Mouse (Mus musculus): Measurements from ENCODE around the gene Zfp467. TPM values are rescaled to one million over a fixed set of nuclear protein-coding genes. Genes with fewer than 3 reads are reported as not detected.
A peak's percentile ranks its signal among the peaks of the same experiment; 100 is the strongest.

Gene Zfp467
- polyA plus RNA-seq, 1 experiment from 2014 or later, result 1.8 TPM

DNA sequence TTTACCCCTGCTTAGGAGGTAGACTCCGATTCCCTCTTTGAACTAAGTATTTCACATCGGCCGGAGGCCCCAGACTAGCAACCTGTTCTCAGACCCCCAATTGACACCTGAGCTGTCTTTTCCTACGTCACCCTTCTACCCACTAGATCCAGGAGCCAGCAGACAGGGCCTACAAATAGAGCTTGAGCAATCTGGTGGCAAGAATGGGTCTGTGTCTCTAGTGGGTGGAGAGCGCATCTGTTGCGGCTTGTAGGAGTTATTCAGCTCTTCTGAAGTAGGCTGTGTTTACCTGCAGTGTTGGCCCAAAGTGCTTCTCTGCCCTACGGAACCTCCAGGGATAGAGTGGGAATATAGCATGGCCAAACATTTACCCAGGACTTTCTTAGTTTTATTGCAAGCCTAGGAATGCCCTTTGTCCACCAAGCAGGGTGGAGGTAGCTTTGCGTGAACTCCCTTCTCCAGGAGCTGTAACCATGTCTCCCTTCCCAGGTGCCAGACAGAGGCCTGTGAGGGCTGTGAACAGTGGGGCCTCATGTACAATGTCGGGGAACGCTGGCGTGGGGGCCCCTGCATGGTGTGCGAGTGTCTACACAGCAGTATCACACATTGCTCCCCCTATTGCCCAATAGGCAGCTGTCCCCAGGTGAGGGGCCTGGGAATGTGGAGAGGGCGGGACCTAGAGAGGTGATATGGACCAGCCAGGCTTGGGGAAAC lies 19.5 kb upstream of the Zfp467 start:
- Histone ChIP-seq H3K27ac (no peak overlapping the region), H3K4me2 (no peak overlapping the region), H3K9ac (no peak overlapping the region), H3K4me1 (replicated peaks) (peaks cover 7% of the 10 kb centered on the region), H3K9me3 (replicated peaks) (no peaks in the 10 kb centered on the region), H3K36me3 (no peaks in the 10 kb centered on the region), H3K27me3 (no peaks in the 10 kb centered on the region), H3K4me3 (replicated peaks) (no peak overlapping the region)
- ATAC-seq (ENCODE audit: low read depth) (no peak), DNase-seq (no peak)
- 79% methylated on average over 13 of the region's 13 CpGs for WGBS (ENCODE audit: insufficient replicate concordance)

DNA sequence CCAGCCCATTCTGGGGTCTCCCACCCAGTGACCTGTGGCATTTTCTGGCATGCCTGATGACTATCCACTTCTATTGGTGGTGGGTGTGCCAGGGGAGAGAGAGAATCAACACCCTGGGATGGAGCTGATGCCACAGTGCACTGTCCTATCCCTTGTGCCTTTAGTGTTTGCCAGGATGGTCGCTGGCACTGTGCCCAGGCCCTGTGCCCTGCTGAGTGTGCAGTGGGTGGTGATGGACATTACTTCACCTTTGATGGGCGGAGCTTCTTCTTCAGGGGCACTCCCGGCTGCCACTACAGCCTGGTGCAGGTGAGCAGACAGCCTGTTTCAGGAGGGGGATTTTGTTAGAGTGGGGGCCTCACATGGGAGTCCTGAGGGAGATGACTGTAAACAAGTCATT lies 7.1 kb upstream of the Zfp467 start:
- Histone ChIP-seq H3K4me2 (no peak overlapping the region), H3K9ac (no peak overlapping the region), H3K27ac (no peak overlapping the region), H3K27me3 (peaks cover 6% of the 10 kb centered on the region; the same call in 1 of the 2 replicates), H3K4me1 (replicated peaks) (no peaks in the 10 kb centered on the region), H3K9me3 (replicated peaks) (no peaks in the 10 kb centered on the region), H3K4me3 (replicated peaks) (no peak overlapping the region), H3K36me3 (no peaks in the 10 kb centered on the region)
- DNase-seq, result no peak
- 65% methylated on average over 3 of the region's 3 CpGs for WGBS (ENCODE audit: insufficient replicate concordance)
- no peak for ATAC-seq (ENCODE audit: low read depth)

DNA sequence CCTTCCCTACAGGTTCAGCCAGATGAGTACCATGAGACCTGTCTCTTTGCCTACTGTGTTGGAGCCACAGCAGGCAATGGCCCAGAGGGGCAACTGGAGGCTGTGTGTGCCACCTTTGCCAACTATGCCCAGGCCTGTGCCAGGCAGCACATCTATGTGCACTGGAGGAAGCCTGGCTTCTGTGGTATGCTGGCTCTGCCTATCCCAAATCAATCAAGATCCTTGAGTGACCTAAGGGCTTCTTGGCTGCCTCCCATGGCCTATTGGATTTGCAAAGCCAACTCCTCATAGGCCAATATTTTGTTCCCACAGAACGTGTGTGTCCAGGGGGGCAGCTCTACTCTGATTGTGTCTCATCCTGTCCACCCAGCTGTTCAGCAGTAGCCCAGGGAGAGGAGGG lies 6.5 kb upstream of the Zfp467 start:
- DNase-seq, result no peak
- Histone ChIP-seq H3K4me1 (replicated peaks) (no peaks in the 10 kb centered on the region), H3K27ac (no peak overlapping the region), H3K27me3 (peaks cover 8% of the 10 kb centered on the region), H3K9ac (no peak overlapping the region), H3K4me2 (no peak overlapping the region), H3K9me3 (replicated peaks) (no peaks in the 10 kb centered on the region), H3K4me3 (replicated peaks) (no peak overlapping the region), H3K36me3 (no peaks in the 10 kb centered on the region)
- ATAC-seq (ENCODE audit: low read depth), result no peak
- WGBS (ENCODE audit: insufficient replicate concordance), result 53% methylated on average over 1 of the region's 1 CpGs

DNA sequence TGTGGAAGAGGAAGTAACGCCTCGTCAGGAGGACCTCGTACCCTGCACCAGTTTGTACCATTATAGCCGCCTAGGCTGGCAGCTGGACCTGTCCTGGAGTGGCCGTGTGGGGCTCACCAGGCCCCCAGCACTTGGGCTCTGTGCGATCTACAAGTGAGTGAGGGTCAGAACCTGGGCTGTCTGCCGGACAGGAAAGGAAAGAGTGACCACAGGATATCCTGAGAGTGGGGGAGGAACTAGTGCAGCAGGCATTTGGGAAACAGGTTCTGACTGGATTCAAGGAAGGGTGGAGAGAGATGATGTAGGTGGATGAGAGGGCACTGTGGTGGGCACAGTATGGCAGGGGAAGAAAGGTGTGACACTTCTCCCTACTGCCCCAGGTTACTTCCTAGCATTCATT lies 2.9 kb upstream of the Zfp467 start:
- Histone ChIP-seq H3K9me3 (replicated peaks) (no peaks in the 10 kb centered on the region), H3K27me3 (peaks cover 35% of the 10 kb centered on the region), H3K4me1 (replicated peaks) (peaks cover 13% of the 10 kb centered on the region), H3K9ac (no peak overlapping the region), H3K4me3 (replicated peaks) (no peak overlapping the region), H3K36me3 (no peaks in the 10 kb centered on the region), H3K4me2 (no peak overlapping the region), H3K27ac (no peak overlapping the region)
- 14% methylated on average over 7 of the region's 7 CpGs for WGBS (ENCODE audit: insufficient replicate concordance)
- ATAC-seq (ENCODE audit: low read depth) (no peak), DNase-seq (no peak)

DNA sequence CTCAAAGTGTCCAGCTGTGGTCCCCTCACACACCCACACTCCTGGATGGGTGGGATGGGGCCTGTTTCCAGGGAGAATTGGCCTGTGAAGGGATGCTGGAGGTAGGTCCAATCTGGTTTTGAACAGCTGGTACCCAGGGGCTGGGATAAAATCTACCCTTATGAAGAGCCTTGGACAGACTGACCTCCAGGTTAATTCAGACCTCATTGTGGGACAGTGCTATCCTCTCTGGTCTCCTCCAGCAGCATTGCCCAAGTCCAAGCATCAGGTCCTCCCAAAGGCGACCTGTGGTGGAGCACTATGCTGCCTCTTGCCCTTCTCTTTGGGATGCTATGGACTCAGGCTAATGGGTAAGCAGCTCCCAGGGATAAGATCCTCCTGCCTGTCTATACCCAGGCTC lies 2.3 kb upstream of the Zfp467 start, which contains the start of gene Sspo:
TSS of gene Sspo (plus strand) at position 301 of the 400 bp plus-strand sequence.
- ATAC-seq (ENCODE audit: low read depth) (no peak), DNase-seq (no peak)
- Histone ChIP-seq H3K4me2 (no peak within 1 kb of the TSS), H3K27ac (no peak within 1 kb of the TSS), H3K27me3 (peaks cover 35% of the 10 kb centered on the region), H3K9ac (no peak within 1 kb of the TSS), H3K36me3 (no peaks in the 10 kb centered on the region), H3K4me3 (replicated peaks) (no peak within 1 kb of the TSS), H3K4me1 (replicated peaks) (peaks cover 18% of the 10 kb centered on the region), H3K9me3 (replicated peaks) (no peaks in the 10 kb centered on the region)
- WGBS (ENCODE audit: insufficient replicate concordance), result 44% methylated on average over 1 of the region's 1 CpGs

DNA sequence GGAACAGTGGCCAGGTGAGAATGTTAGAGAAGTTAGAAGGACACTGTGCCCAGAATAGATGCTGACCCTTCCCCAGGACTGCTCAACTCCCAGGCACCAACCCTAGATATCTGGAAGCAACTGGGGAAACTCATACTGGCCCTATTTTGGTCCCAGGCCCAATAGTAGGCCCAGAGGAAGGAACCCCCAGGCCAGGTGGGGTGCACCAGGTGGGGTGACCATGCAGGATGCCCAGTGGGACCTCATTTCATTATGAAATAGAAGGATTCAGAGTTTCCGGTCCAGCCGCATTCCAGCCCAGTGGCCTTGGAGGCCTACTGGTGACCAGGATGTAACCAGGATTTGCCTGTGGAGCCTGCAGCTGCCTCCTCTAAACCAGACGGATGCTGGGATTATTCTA lies 1.3 kb upstream of the Zfp467 start:
- H3K27ac ChIP-seq, result no peak overlapping the region
- peaks cover 35% of the 10 kb centered on the region for H3K27me3 ChIP-seq
- peaks cover 7% of the 10 kb centered on the region for H3K36me3 ChIP-seq
- WGBS (ENCODE audit: insufficient replicate concordance), result 78% methylated on average over 3 of the region's 3 CpGs
- no peak for ATAC-seq (ENCODE audit: low read depth)
- peaks cover 18% of the 10 kb centered on the region for H3K4me1 ChIP-seq (replicated peaks)
- no peak overlapping the region for H3K4me3 ChIP-seq (replicated peaks)
- no peaks in the 10 kb centered on the region for H3K9me3 ChIP-seq (replicated peaks)
- DNase-seq, result no peak
- no peak overlapping the region for H3K4me2 ChIP-seq
- H3K9ac ChIP-seq, result no peak overlapping the region

DNA sequence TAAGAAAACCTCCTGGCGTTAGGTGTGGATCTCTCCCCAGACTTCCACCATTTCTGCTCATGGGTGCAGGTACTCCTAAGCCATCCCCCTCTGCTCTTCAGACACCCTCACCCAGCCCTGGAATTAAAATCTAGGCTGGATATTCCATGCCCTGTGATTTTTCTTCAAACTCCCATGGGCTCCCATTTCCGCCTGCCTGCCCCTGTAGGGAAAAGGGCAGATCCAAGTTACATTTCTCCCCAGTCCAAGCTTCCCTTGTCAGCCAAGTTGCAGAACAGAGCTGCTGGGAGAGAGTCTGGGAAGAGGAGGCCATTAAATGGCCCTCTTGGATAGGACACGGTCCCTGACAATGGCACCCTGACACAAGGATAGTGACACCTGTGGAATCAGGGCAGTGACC lies 631 bp upstream of the Zfp467 start:
- H3K36me3 ChIP-seq, result peaks cover 13% of the 10 kb centered on the region
- DNase-seq, result no peak
- no peak for ATAC-seq (ENCODE audit: low read depth)
- H3K27me3 ChIP-seq, result peaks cover 35% of the 10 kb centered on the region
- H3K27ac ChIP-seq, result no peak overlapping the region
- H3K4me1 ChIP-seq (replicated peaks), result peaks cover 18% of the 10 kb centered on the region
- H3K4me3 ChIP-seq (replicated peaks), result peak overlapping the region; percentile 62
- 34% methylated on average over 3 of the region's 3 CpGs for WGBS (ENCODE audit: insufficient replicate concordance)
- peak overlapping the region; percentile 77 for H3K4me2 ChIP-seq
- H3K9me3 ChIP-seq (replicated peaks), result no peaks in the 10 kb centered on the region
- H3K9ac ChIP-seq, result no peak overlapping the region

DNA sequence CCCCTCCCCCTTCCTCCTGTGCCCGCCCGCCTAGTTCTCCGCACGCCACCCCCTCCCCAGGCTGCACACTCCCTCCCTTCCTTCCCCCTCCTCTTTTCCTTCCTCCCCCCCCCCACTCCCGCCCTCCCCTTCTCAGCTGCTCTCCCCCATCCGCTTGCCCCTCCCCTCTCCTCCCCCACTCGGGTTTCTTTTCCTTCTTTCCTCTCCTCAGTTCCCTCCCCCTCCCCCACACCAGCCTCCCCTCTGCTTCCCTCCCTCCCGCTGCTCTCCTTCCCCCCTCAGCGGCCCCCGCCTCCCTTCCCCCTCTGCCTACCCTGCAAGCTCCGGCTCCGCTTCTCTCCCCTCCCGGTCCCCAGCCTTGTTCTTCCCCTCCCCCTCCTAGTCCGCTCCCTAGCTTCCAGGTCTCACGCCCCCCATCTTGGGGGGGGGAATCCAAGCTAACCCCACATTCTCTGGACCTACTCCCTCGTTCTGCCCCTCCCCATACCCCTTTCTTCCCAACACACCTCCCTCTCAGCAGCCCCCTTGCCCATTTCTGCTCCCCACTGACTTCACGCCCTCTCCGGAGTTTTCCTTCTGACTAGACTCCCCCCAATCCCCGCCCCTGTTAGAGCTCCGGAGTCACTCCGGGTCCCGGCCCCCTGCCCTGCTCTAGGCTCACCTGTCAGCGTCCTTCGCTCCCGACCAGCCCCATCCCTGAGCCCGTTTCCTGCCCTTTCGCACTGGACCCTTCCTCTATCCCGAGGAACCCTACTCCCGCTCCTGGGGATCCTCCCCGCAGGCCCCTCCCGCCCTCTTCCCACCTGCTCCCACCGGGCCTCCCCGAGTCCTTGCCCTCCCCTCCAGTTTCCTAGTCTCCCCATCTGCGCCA lies 1.1 kb downstream of the Zfp467 start:
- H3K27me3 ChIP-seq, result peaks cover 35% of the 10 kb centered on the region
- peak; percentile 35 for ATAC-seq (ENCODE audit: low read depth)
- peak overlapping the region; percentile 62 for H3K4me3 ChIP-seq (replicated peaks)
- no peaks in the 10 kb centered on the region for H3K9me3 ChIP-seq (replicated peaks)
- DNase-seq, result peak; percentile 23
- peak overlapping the region; percentile 53; the same call in 1 of the 2 replicates for H3K27ac ChIP-seq
- H3K4me2 ChIP-seq, result peak overlapping the region; percentile 77
- peaks cover 18% of the 10 kb centered on the region for H3K4me1 ChIP-seq (replicated peaks)
- peak overlapping the region; percentile 69 for H3K9ac ChIP-seq
- under 1% methylated on average over 29 of the region's 34 CpGs for WGBS (ENCODE audit: insufficient replicate concordance)
- H3K36me3 ChIP-seq, result peaks cover 14% of the 10 kb centered on the region

DNA sequence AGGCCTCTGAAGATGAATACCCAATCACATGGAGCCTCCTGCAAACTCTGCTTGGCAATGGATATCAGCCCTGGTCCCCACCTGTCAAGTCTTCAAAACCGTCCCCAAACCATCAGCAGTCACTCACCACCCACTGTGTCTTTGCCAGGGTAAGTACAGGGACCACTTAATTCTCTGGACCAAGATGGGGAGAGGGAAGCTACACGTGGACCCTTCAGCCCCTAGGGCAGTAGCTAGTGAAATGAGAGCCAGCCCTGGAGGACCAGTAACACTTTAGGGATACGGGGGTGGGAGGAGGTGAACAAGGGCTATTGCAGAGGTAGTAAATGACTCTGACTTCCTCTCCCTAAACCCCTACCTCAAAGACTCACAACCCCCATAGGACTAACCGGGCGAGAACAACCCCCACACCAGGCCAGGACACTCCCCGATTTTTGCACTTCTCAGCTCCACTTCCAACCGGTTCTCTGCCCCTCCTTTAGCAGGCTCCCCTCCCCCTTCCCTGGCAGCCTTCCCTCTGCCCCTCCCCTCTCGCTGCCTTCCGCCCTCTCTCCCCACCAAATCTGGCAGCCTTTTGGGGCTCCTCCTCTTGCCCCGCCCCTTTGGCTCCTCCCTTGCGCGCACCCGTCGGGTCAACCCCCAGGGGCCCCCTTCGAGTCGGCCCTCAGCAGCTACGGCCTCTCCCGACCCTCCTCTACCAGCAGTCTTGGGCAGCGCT lies 1.9 kb downstream of the Zfp467 start:
- 4% methylated on average over 19 of the region's 19 CpGs for WGBS (ENCODE audit: insufficient replicate concordance)
- Histone ChIP-seq H3K4me1 (replicated peaks) (peaks cover 18% of the 10 kb centered on the region), H3K9me3 (replicated peaks) (no peaks in the 10 kb centered on the region), H3K27me3 (peaks cover 35% of the 10 kb centered on the region), H3K4me3 (replicated peaks) (peak overlapping the region; percentile 62), H3K4me2 (peak overlapping the region; percentile 77), H3K9ac (no peak overlapping the region), H3K27ac (no peak overlapping the region), H3K36me3 (peaks cover 19% of the 10 kb centered on the region)
- peak; percentile 78 for ATAC-seq (ENCODE audit: low read depth)
- DNase-seq, result peak; percentile 71

DNA sequence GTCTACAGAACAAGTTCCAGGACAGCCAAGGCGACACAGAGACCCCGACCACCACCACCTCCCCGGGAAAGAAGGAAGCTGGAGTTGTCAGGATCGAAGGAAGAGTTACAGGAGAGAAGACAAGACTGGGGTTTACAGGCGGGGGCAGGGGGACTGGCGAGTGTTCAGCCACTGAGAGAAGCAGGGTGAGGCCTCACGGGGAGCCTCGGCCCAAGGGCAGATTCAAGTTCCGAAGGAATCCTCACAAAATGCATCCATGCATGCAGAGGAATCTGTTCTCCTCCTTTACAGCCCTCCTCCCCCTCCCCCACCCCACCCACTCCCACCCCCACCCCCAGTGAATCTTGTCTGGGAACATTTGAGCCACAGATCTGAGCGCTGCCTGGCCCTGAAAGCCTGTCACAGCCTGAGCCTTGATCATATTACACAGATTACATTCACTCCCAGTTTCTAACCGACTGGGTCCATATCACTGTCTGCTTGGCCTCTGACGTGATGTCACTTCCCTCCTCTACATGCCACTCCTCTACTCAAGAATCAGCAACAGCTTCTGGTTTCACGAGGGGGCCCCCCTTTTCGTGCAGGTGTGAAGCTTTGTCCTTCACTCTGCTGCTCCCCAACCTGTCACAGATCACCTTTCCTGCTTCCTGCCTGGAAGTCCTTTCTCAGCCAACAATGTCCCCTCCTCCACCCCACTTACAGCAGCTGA lies 5.2 kb downstream of the Zfp467 start:
- 42% methylated on average over 14 of the region's 14 CpGs for WGBS (ENCODE audit: insufficient replicate concordance)
- Histone ChIP-seq H3K27me3 (peaks cover 20% of the 10 kb centered on the region), H3K36me3 (peaks cover 29% of the 10 kb centered on the region), H3K4me1 (replicated peaks) (peaks cover 18% of the 10 kb centered on the region), H3K9ac (no peak overlapping the region), H3K4me2 (no peak overlapping the region), H3K4me3 (replicated peaks) (no peak overlapping the region), H3K9me3 (replicated peaks) (no peaks in the 10 kb centered on the region), H3K27ac (no peak overlapping the region)
- no peak for DNase-seq
- no peak for ATAC-seq (ENCODE audit: low read depth)

DNA sequence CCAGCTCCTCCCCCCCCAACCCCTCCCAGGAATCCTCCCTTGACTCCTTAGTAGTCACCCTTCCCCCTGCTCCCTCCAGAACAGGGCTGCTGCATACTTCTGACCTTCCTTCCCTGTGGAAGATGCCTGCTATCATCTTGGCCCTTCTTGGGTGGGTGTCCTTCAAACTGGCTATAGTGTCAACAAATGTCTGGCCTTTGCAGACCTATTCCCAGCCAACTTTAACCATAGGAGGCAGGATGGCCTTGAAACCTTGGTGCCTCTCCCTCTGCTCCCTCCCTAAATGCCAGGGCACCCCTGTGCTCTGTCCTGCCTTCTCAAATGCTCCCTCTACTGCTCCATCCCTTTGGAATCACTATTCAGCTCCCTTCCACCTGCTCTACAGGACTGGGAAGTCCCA lies 6.0 kb downstream of the Zfp467 start:
- H3K9ac ChIP-seq, result no peak overlapping the region
- H3K4me3 ChIP-seq (replicated peaks), result no peak overlapping the region
- no peak for DNase-seq
- peaks cover 15% of the 10 kb centered on the region for H3K4me1 ChIP-seq (replicated peaks)
- H3K9me3 ChIP-seq (replicated peaks), result no peaks in the 10 kb centered on the region
- H3K27me3 ChIP-seq, result peaks cover 12% of the 10 kb centered on the region
- peaks cover 29% of the 10 kb centered on the region for H3K36me3 ChIP-seq
- H3K27ac ChIP-seq, result no peak overlapping the region
- no peak overlapping the region for H3K4me2 ChIP-seq
- ATAC-seq (ENCODE audit: low read depth), result no peak

Measured in liver, embryonic 13.5 days (tissue).